9 mouse cellular contexts compared by ENCODE assay signal in genomic region chr12:54197849-54198248, GRCm38 (mm10). TPM values are rescaled to one million over a fixed set of nuclear protein-coding genes. Genes with fewer than 3 reads are reported as not detected.
DNase-seq lines count a peak whose midpoint lies in the region; ATAC-seq and TF ChIP-seq lines count a peak whose summit lies in the region.
"Had no signal": no experiment of that assay in that cellular context is flagged by ENCODE, and none has a peak within 500 bp of the region (broad histone marks: within the 10 kb centered on the region; RNA-seq: fewer than 3 reads in every experiment).

No protein-coding gene starts in this region.

- no peak overlapping the region for H3K9ac ChIP-seq in kidney, embryonic 16.5 days (replicated peaks; ENCODE audit: low read length)
- H3K9ac ChIP-seq in MEL (ENCODE audit: control insufficient read depth, low read depth, low read length, poor library complexity, severe bottlenecking) = no peak overlapping the region
- no peak overlapping the region for H3K9ac ChIP-seq in embryonic facial prominence, embryonic 15.5 days
- H3K9ac ChIP-seq: liver, embryonic 13.5 days had no signal

- peaks cover 2% of the 10 kb centered on the region; the same call in 1 of the 2 replicates for H3K79me2 ChIP-seq in MEL (ENCODE audit: control insufficient read depth, insufficient read depth, low read length, poor library complexity)

- H3K4me3 ChIP-seq in kidney, embryonic 16.5 days (ENCODE audit: low read length) = peak overlapping the region; percentile 11; the same call in 1 of the 2 replicates
- no peak overlapping the region; a peak in 1 of 4 replicates for H3K4me3 ChIP-seq in MEL (ENCODE audit: control insufficient read depth in 1 of 2, insufficient read depth in 1 of 2, low read depth in 2 of 2, low read length in 2 of 2)
- no peak overlapping the region for H3K4me3 ChIP-seq in embryonic facial prominence, embryonic 15.5 days (replicated peaks)
- H3K4me3 ChIP-seq: liver, embryonic 13.5 days had no signal

- peaks cover 11% of the 10 kb centered on the region for H3K27me3 ChIP-seq in kidney, embryonic 16.5 days (ENCODE audit: insufficient read depth, low read length)
- no peaks in the 10 kb centered on the region for H3K27me3 ChIP-seq in MEL (ENCODE audit: control insufficient read depth in 1 of 2, insufficient read depth in 2 of 2, low read length in 2 of 2)
- no peaks in the 10 kb centered on the region for H3K27me3 ChIP-seq in embryonic facial prominence, embryonic 15.5 days

- H3K27ac ChIP-seq in kidney, embryonic 16.5 days (ENCODE audit: low read length) = no peak overlapping the region
- H3K27ac ChIP-seq in MEL (ENCODE audit: control insufficient read depth, low read depth, low read length) = no peak overlapping the region
- no peak overlapping the region for H3K27ac ChIP-seq in embryonic facial prominence, embryonic 15.5 days (replicated peaks)
- H3K27ac ChIP-seq: liver, embryonic 13.5 days had no signal

- intact Hi-C loops in left cerebral cortex, postnatal 14 days (cut with DNase I) = no loop called here

- H3K4me2 ChIP-seq in kidney, embryonic 16.5 days (replicated peaks; ENCODE audit: low read depth, low read length) = peak overlapping the region; percentile 21
- H3K4me2 ChIP-seq in embryonic facial prominence, embryonic 15.5 days (replicated peaks) = peak overlapping the region; percentile 21
- H3K4me2 ChIP-seq: liver, embryonic 13.5 days had no signal

- TF ChIP-seq POLR2A in MEL (IDR thresholded peaks at IDR 0.05; ENCODE audit: control insufficient read depth in 1 of 2, insufficient read depth in 1 of 2, low read depth in 1 of 2, low read length in 2 of 2, poor library complexity in 1 of 2) = no peak

- no peak for ATAC-seq in kidney, embryonic 16.5 days (ENCODE audit: low FRiP score, low TSS enrichment)
- no peak for ATAC-seq in embryonic facial prominence, embryonic 15.5 days (ENCODE audit: insufficient number of reproducible peaks, low FRiP score, low TSS enrichment, low read depth)

- no peak for TF ChIP-seq RAD21 in MEL (IDR thresholded peaks at IDR 0.05; ENCODE audit: low read depth, low read length)

- no peak for TF ChIP-seq CTCF in MEL (IDR thresholded peaks at IDR 0.05 in 2 of 3, conservative IDR thresholded peaks at IDR 0.05 in 1 of 3; ENCODE audit: control insufficient read depth in 1 of 3, insufficient read depth in 1 of 3, low read depth in 2 of 3, low read length in 3 of 3, poor library complexity in 1 of 3, severe bottlenecking in 1 of 3)

- DNase-seq in kidney, postnatal 10 days = no peak
- DNase-seq in MEL (ENCODE audit: low read depth, low spot score) = no peak
- DNase-seq in kidney, postnatal 36 days = peak; percentile 34 to 36
- DNase-seq in T-cell, adult 2 months (ENCODE audit: low spot score) = no peak
- DNase-seq in left cerebral cortex, postnatal 14 days (ENCODE audit: low spot score in 2 of 2) = no peak
- DNase-seq: cerebellum, adult 2 months; liver, embryonic 13.5 days had no signal

- WGBS in kidney, embryonic 16.5 days = 52% methylated on average over 11 of the region's 11 CpGs
- WGBS in embryonic facial prominence, embryonic 15.5 days = 43% methylated on average over 11 of the region's 11 CpGs

- H3K9me3 ChIP-seq in kidney, embryonic 16.5 days (ENCODE audit: low read length) = no peaks in the 10 kb centered on the region
- H3K9me3 ChIP-seq in MEL (replicated peaks; ENCODE audit: insufficient read depth, low read length) = no peaks in the 10 kb centered on the region
- no peaks in the 10 kb centered on the region for H3K9me3 ChIP-seq in embryonic facial prominence, embryonic 15.5 days (replicated peaks)
- H3K9me3 ChIP-seq: liver, embryonic 13.5 days had no signal

- no peak for TF ChIP-seq EP300 in MEL (IDR thresholded peaks at IDR 0.05; ENCODE audit: low read depth in 1 of 2, low read length in 2 of 2)

- peaks cover 28% of the 10 kb centered on the region for H3K4me1 ChIP-seq in kidney, embryonic 16.5 days (ENCODE audit: insufficient read depth, low read length)
- H3K4me1 ChIP-seq in MEL (ENCODE audit: control insufficient read depth in 1 of 2, insufficient read depth in 2 of 2, low read length in 2 of 2) = peaks cover 9 to 15% of the 10 kb centered on the region in 2 experiments; a peak in 3 of 4 replicates
- peaks cover 56% of the 10 kb centered on the region for H3K4me1 ChIP-seq in embryonic facial prominence, embryonic 15.5 days

- H3K36me3 ChIP-seq in kidney, embryonic 16.5 days (ENCODE audit: insufficient read depth, low read length) = no peaks in the 10 kb centered on the region
- H3K36me3 ChIP-seq in MEL (ENCODE audit: control insufficient read depth in 1 of 2, insufficient read depth in 2 of 2, low read length in 2 of 2) = peaks cover 0 to 5% of the 10 kb centered on the region in 2 experiments; a peak in 2 of 4 replicates
- H3K36me3 ChIP-seq in embryonic facial prominence, embryonic 15.5 days = no peaks in the 10 kb centered on the region
- H3K36me3 ChIP-seq: liver, embryonic 13.5 days had no signal

TF ChIP-seq in MEL, 35 proteins besides CTCF, POLR2A, EP300 and RAD21:
- TF ChIP-seq RCOR1 (IDR thresholded peaks at IDR 0.05; ENCODE audit: low read depth, low read length) (0 out of 2 replicates have a peak, but pooled peaks have one; percentile 2), HCFC1 (IDR thresholded peaks at IDR 0.05; ENCODE audit: low read depth, low read length) (no peak), GATA1 (IDR thresholded peaks at IDR 0.05; ENCODE audit: low read depth, low read length) (no peak)

RNA-seq across cellular contexts. Expression of gene Egln3, which starts 5.8 kb away (rescaled TPM):
- polyA plus RNA-seq in kidney, embryonic 16.5 days (2015; fragmentation: Nextera tagmentation; extraction: Ambion mirVana) = 15.4 and 15.5 TPM in 2 replicates
- total RNA-seq in MEL (2012; rRNA removed) = 3.2 and 13.9 TPM in 2 replicates
- polyA plus RNA-seq in MEL (2012; ENCODE audit: insufficient read depth in 1 of 2, insufficient read length in 2 of 2, low read depth in 1 of 2, low replicate concordance in 2 of 2, missing spikeins in 1 of 2) = 10 to 100 TPM in 1 of 2 experiments, not detected in 1; 30.1 TPM
- 20.5 and 20.6 TPM in 2 replicates for polyA plus RNA-seq in embryonic facial prominence, embryonic 15.5 days (2015; fragmentation: Nextera tagmentation; extraction: Ambion mirVana)
- 10 to 100 TPM; 11.3 to 11.4 TPM for total RNA-seq in left cerebral cortex, postnatal 14 days (2021)

Comparison
In these comparisons a context has a peak if more than half of its experiments do, and no peak if none do; other contexts are left out.
1. DNase-seq: peak in kidney, postnatal 36 days (2 of 2); none in kidney, postnatal 10 days (single experiment), MEL (single experiment), T-cell, adult 2 months (single experiment) and left cerebral cortex, postnatal 14 days (0 of 2).